Mouse (Mus musculus): ENCODE results near the gene 4933427D14Rik. TPM values are rescaled to one million over a fixed set of nuclear protein-coding genes. Genes with fewer than 3 reads are reported as not detected.

4933427D14Rik gene
- total and polyA plus RNA-seq, 2 experiments from 2014 or later, result 4.4 to 5.5 TPM

DNA sequence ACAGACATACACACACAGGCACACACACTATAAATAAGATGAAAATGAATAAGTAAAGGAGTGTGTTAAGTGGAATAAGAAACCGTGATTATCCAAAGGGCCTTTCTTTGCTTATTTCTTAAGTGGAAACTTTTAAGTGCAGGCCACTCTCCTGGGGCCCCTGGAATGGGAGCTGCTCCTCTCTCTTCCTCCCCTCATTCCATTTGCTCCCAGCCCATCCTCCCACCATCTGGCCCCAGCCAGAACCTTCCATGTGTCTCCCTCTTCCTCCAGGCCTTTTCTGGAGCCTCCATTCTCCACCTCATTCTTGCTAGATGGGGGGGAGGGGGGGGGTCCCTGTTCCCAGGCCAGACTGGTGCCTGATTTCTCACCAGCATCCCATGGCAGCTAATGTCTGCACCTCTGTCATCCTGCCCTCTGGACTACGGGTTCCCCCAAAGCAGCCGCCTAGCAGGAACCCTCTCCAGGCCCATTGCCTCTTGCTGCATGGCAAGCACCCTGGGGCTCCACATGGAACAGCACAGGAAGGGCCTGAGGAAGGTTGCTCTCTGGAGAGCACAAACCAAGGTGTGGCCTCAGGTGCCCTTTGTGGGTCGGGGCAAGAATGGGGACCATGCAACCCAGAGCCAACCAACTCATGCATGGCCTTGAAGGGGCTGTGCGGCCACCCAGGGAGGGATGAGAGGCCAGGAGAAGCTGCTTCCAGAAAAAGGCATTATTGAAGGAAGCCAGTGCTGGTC lies 79.6 kb downstream of the 4933427D14Rik start:
- H3K4me1 ChIP-seq (ENCODE audit: control insufficient read depth, insufficient read depth), result peaks cover 25% of the 10 kb centered on the region
- no peak overlapping the region for H3K27ac ChIP-seq (ENCODE audit: low read depth)
- 80% methylated on average over 5 of the region's 5 CpGs for WGBS
- DNase-seq (ENCODE audit: low spot score) (no peak), ATAC-seq (ENCODE audit: insufficient read depth, low read depth) (no peak)
- TF ChIP-seq CTCF (IDR thresholded peaks at IDR 0.05; ENCODE audit: low read depth) (no peak), EP300 (IDR thresholded peaks at IDR 0.05; ENCODE audit: low read depth) (no peak)
- H3K9ac ChIP-seq (replicated peaks; ENCODE audit: low read depth, low read length), result no peak overlapping the region
- no peaks in the 10 kb centered on the region for H3K9me3 ChIP-seq (replicated peaks; ENCODE audit: control insufficient read depth, low read length)
- no peak overlapping the region for H3K4me2 ChIP-seq (ENCODE audit: low read depth, low read length)
- H3K36me3 ChIP-seq (replicated peaks; ENCODE audit: control insufficient read depth, insufficient read depth, low read length), result no peaks in the 10 kb centered on the region
- H3K4me3 ChIP-seq (ENCODE audit: low read depth, low read length), result no peak overlapping the region
- no peaks in the 10 kb centered on the region for H3K27me3 ChIP-seq (ENCODE audit: control insufficient read depth, insufficient read depth, low read length)

DNA sequence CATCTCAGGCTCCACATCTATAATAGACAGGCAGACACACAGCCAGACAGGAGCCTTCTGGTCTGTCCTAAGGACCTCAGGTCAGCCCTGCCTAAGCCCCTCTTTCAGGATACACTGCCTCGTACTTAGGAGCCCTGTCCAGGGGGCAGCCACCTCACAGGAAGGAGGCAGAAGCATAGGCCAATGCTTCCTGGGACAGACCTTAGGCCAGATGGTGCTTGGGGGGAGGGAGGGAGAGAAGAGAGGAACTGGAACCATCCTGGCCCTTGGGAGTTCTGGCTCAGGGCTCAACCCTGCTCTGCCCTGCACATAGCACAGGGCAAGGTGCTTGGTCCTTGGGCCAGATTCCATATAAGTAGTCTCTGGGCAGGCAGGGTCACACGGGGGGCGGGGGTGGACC lies 81.5 kb downstream of the 4933427D14Rik start:
- H3K27me3 ChIP-seq (ENCODE audit: control insufficient read depth, insufficient read depth, low read length), result no peaks in the 10 kb centered on the region
- no peak overlapping the region for H3K9ac ChIP-seq (replicated peaks; ENCODE audit: low read depth, low read length)
- no peak overlapping the region for H3K27ac ChIP-seq (ENCODE audit: low read depth)
- peaks cover 7% of the 10 kb centered on the region for H3K4me1 ChIP-seq (ENCODE audit: control insufficient read depth, insufficient read depth)
- no peak for DNase-seq (ENCODE audit: low spot score)
- no peak overlapping the region for H3K4me2 ChIP-seq (ENCODE audit: low read depth, low read length)
- no peak for TF ChIP-seq EP300 (IDR thresholded peaks at IDR 0.05; ENCODE audit: low read depth)
- no peak for TF ChIP-seq CTCF (IDR thresholded peaks at IDR 0.05; ENCODE audit: low read depth)
- no peak overlapping the region for H3K4me3 ChIP-seq (ENCODE audit: low read depth, low read length)
- H3K9me3 ChIP-seq (replicated peaks; ENCODE audit: control insufficient read depth, low read length), result no peaks in the 10 kb centered on the region
- no peak for ATAC-seq (ENCODE audit: insufficient read depth, low read depth)
- 75% methylated on average over 3 of the region's 3 CpGs for WGBS
- H3K36me3 ChIP-seq (replicated peaks; ENCODE audit: control insufficient read depth, insufficient read depth, low read length), result no peaks in the 10 kb centered on the region

DNA sequence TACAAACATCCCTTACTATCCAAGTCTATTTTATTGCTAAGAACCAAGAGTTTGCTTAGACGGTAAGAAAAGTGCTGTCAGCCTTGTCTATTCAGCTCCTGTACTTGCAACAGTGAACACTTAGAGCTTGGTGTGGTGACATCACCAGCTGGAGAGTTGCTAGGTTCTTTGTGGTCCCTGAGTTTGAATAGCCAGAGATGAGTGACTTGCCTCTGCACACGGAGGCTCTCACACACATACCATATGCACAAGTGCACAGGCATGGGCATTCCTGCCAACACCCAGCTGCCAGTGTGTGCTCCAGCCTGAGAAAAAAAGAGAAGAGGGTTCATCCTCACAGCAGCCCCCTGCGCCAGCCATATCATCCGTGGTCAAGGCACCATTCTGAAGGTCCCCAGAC lies 83.7 kb downstream of the 4933427D14Rik start:
- no peak for DNase-seq (ENCODE audit: low spot score)
- Histone ChIP-seq H3K27ac (ENCODE audit: low read depth) (no peak overlapping the region), H3K36me3 (replicated peaks; ENCODE audit: control insufficient read depth, insufficient read depth, low read length) (no peaks in the 10 kb centered on the region), H3K27me3 (ENCODE audit: control insufficient read depth, insufficient read depth, low read length) (no peaks in the 10 kb centered on the region), H3K4me2 (ENCODE audit: low read depth, low read length) (no peak overlapping the region), H3K4me1 (ENCODE audit: control insufficient read depth, insufficient read depth) (no peaks in the 10 kb centered on the region), H3K9ac (replicated peaks; ENCODE audit: low read depth, low read length) (no peak overlapping the region), H3K4me3 (ENCODE audit: low read depth, low read length) (no peak overlapping the region), H3K9me3 (replicated peaks; ENCODE audit: control insufficient read depth, low read length) (no peaks in the 10 kb centered on the region)
- TF ChIP-seq CTCF (IDR thresholded peaks at IDR 0.05; ENCODE audit: low read depth) (no peak), EP300 (IDR thresholded peaks at IDR 0.05; ENCODE audit: low read depth) (no peak)
- ATAC-seq (ENCODE audit: insufficient read depth, low read depth), result no peak
- 61% methylated on average over 4 of the region's 4 CpGs for WGBS

DNA sequence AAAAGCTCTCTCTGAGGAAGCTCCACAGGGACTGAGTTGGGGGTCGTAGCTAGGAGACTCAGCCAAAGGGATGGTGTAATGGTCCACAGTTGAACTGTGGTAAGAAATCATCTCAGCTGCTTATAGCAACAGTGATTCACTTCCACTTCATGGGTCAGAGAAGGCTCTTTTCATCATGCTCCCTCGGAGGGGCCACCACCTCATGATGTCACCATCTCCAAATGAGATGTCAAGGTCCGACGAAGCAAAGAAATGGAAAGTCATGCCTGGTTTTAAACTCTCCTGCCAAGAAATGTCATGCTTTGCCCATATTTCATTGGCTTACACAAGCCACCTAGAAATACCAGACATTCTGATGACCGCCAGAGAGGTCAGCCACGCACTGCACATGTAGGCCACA lies 86.9 kb downstream of the 4933427D14Rik start:
- Histone ChIP-seq H3K27ac (ENCODE audit: low read depth) (no peak overlapping the region), H3K27me3 (ENCODE audit: control insufficient read depth, insufficient read depth, low read length) (no peaks in the 10 kb centered on the region), H3K4me3 (ENCODE audit: low read depth, low read length) (no peak overlapping the region), H3K4me1 (ENCODE audit: control insufficient read depth, insufficient read depth) (no peaks in the 10 kb centered on the region), H3K4me2 (ENCODE audit: low read depth, low read length) (no peak overlapping the region), H3K36me3 (replicated peaks; ENCODE audit: control insufficient read depth, insufficient read depth, low read length) (no peaks in the 10 kb centered on the region), H3K9ac (replicated peaks; ENCODE audit: low read depth, low read length) (no peak overlapping the region), H3K9me3 (replicated peaks; ENCODE audit: control insufficient read depth, low read length) (no peaks in the 10 kb centered on the region)
- ATAC-seq (ENCODE audit: insufficient read depth, low read depth) (no peak), DNase-seq (ENCODE audit: low spot score) (no peak)
- TF ChIP-seq CTCF (IDR thresholded peaks at IDR 0.05; ENCODE audit: low read depth) (no peak), EP300 (IDR thresholded peaks at IDR 0.05; ENCODE audit: low read depth) (no peak)
- 83% methylated on average over 6 of the region's 6 CpGs for WGBS

DNA sequence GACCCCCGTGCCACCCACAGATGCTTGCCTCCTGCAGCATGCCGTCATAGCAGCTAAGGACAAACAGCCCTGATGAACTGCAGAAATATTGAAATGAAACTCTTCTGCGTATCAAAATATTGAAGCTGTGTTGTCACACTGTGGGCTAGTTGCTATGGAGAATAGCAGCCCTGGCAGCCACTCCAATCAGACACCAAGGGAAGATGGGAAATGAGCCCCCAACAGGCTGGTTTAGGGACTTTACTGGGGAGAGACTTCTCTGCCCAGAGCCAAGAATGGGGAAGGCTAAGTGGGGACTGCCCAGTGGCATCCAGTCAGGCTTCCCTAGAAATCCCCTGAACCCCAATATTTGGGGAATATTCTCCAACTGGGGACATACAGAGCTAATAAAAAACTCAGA lies 88.6 kb downstream of the 4933427D14Rik start:
- no peak for ATAC-seq (ENCODE audit: insufficient read depth, low read depth)
- 74% methylated on average over 3 of the region's 3 CpGs for WGBS
- Histone ChIP-seq H3K27me3 (ENCODE audit: control insufficient read depth, insufficient read depth, low read length) (no peaks in the 10 kb centered on the region), H3K36me3 (replicated peaks; ENCODE audit: control insufficient read depth, insufficient read depth, low read length) (no peaks in the 10 kb centered on the region), H3K4me3 (ENCODE audit: low read depth, low read length) (no peak overlapping the region), H3K9ac (replicated peaks; ENCODE audit: low read depth, low read length) (no peak overlapping the region), H3K4me1 (ENCODE audit: control insufficient read depth, insufficient read depth) (no peaks in the 10 kb centered on the region), H3K9me3 (replicated peaks; ENCODE audit: control insufficient read depth, low read length) (no peaks in the 10 kb centered on the region), H3K4me2 (ENCODE audit: low read depth, low read length) (no peak overlapping the region), H3K27ac (ENCODE audit: low read depth) (no peak overlapping the region)
- DNase-seq (ENCODE audit: low spot score), result no peak
- TF ChIP-seq EP300 (IDR thresholded peaks at IDR 0.05; ENCODE audit: low read depth), result no peak
- TF ChIP-seq CTCF (IDR thresholded peaks at IDR 0.05; ENCODE audit: low read depth), result no peak

DNA sequence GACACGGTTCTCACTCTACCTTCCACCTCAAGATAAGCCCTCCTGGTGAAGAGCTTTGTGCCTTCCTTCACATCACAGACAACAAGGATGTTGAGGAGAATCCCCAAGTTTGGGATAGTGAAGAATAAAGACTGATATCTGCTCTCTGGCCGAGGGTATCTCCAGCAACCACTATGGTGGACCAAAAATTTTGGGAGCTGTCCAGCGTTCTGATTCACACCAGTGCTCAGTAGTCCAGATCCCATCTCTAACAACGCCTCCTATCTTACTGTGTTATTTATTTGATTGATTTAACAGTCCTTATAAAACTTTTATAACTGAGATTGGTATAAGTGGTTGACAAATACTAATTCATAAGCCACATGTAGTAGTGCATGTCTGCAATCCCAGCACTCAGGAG lies 94.0 kb downstream of the 4933427D14Rik start:
- no peak overlapping the region for H3K4me3 ChIP-seq (ENCODE audit: low read depth, low read length)
- H3K4me2 ChIP-seq (ENCODE audit: low read depth, low read length), result no peak overlapping the region
- no peaks in the 10 kb centered on the region for H3K36me3 ChIP-seq (replicated peaks; ENCODE audit: control insufficient read depth, insufficient read depth, low read length)
- H3K9me3 ChIP-seq (replicated peaks; ENCODE audit: control insufficient read depth, low read length), result no peaks in the 10 kb centered on the region
- H3K9ac ChIP-seq (replicated peaks; ENCODE audit: low read depth, low read length), result no peak overlapping the region
- no peaks in the 10 kb centered on the region for H3K27me3 ChIP-seq (ENCODE audit: control insufficient read depth, insufficient read depth, low read length)
- DNase-seq (ENCODE audit: low spot score) (no peak), ATAC-seq (ENCODE audit: insufficient read depth, low read depth) (no peak)
- no peaks in the 10 kb centered on the region for H3K4me1 ChIP-seq (ENCODE audit: control insufficient read depth, insufficient read depth)
- no peak for TF ChIP-seq EP300 (IDR thresholded peaks at IDR 0.05; ENCODE audit: low read depth)
- TF ChIP-seq CTCF (IDR thresholded peaks at IDR 0.05; ENCODE audit: low read depth), result no peak
- WGBS, result 55% methylated on average over 4 of the region's 4 CpGs
- H3K27ac ChIP-seq (ENCODE audit: low read depth), result no peak overlapping the region

Measured in heart, postnatal 0 days (tissue).